Mouse (Mus musculus) thymus, adult 2 months (tissue): ENCODE measurements around the gene Pla2g12b.

Experiments used
- CTCF ChIP-seq: fragments of 200-500 bp; IDR thresholded peaks from 2 replicates; pipeline ENCODE4 v1.5.1; 2012; ENCODE audit warnings: mild to moderate bottlenecking, control low read depth, low read length, moderate library complexity, borderline replicate concordance; ENCODE audit not compliant: control insufficient read depth, poor library complexity, insufficient read depth; ENCODE audit errors: extremely low read depth
- POLR2A ChIP-seq: fragments of 200-500 bp; IDR thresholded peaks from 2 replicates; pipeline ENCODE4 v1.6.1; 2012; ENCODE audit warnings: mild to moderate bottlenecking, low read length, control low read depth, moderate library complexity; ENCODE audit not compliant: control insufficient read depth, poor library complexity, insufficient read depth; ENCODE audit errors: extremely low read depth

DNA sequence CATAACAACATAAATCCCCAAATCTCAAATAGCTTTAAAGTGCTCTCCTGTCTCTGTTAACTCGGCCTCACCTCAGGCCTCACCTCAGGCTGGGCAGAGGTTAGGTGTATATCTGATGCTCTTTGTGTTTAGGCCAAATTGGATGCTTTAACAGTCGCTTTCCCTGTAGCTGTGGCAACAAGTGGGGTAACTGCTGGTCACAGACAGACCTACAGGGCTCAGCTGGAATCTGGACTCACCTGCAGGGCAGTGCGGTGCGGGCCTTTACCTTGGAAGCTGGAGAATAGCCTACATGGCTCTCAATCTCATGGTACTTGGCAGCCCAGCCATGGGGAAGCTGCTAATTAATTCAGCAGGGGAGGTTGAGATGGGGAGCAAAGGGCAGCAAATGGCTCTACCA is 63.2 kb downstream of the Pla2g12b start:
- TF ChIP-seq POLR2A (no peak), CTCF (no peak)
